Mouse (Mus musculus): ENCODE data around the gene Hist2h3c2. TPM values are rescaled to one million over a fixed set of nuclear protein-coding genes. Genes with fewer than 3 reads are reported as not detected.

Gene Hist2h3c2
- polyA plus RNA-seq, 1 experiment from 2014 or later = 8.1 TPM

- no peak overlapping the region for H3K4me2 ChIP-seq (ENCODE audit: low read depth, low read length)
- no peak overlapping the region for H3K4me3 ChIP-seq (ENCODE audit: low read depth, low read length)
- DNase-seq (no peak), ATAC-seq (no peak)
- peaks cover 36% of the 10 kb centered on the region for H3K4me1 ChIP-seq (ENCODE audit: insufficient read depth)
- H3K27me3 ChIP-seq (ENCODE audit: insufficient read depth, low read length) = no peaks in the 10 kb centered on the region
- H3K27ac ChIP-seq (ENCODE audit: low read depth) = peak overlapping the region; percentile 62
- TF ChIP-seq CTCF (IDR thresholded peaks at IDR 0.05; ENCODE audit: low read depth) (no peak), EP300 (IDR thresholded peaks at IDR 0.05; ENCODE audit: low read depth) (peak; percentile 69; the same call in 1 of the 2 replicates)
- WGBS (ENCODE audit: insufficient replicate concordance) = 60% methylated on average over 8 of the region's 8 CpGs
- no peaks in the 10 kb centered on the region for H3K36me3 ChIP-seq (replicated peaks; ENCODE audit: insufficient read depth, low read length)
- H3K9ac ChIP-seq (replicated peaks) = no peak overlapping the region
- no peaks in the 10 kb centered on the region for H3K9me3 ChIP-seq (ENCODE audit: low read length)
These were observed 27.3 kb upstream of the Hist2h3c2 start for GRCm38 (mm10) chr3:96266132-96266710.

DNA sequence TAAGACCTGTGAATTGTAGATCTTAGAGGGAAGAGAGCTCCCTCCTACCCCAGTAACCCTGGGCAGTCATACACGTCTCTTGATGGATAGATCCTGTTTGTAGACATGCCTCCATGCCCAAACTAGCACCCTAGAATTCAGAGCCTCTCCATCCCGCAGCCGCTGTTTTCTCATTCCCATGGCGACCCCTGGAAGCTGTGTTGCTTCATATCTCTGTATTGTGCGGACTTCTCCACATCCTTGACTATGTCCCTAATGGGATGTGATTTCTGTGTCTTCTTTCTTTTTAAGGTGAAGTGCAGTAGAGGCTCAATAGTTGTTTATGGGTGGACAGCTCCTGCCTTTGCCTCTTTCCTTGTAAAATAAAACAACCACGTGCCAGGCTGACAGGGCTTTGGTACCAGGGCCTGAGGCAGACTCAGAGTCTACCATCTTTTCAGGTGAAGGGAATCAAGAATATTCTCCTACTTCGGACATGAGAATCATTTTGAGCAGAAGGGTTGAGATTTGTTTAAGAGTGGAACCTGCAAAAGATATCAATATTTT lies 25.6 kb upstream of the Hist2h3c2 start:
- TF ChIP-seq CTCF (IDR thresholded peaks at IDR 0.05; ENCODE audit: low read depth) = no peak
- TF ChIP-seq EP300 (IDR thresholded peaks at IDR 0.05; ENCODE audit: low read depth) = no peak
- H3K9me3 ChIP-seq (ENCODE audit: low read length) = no peaks in the 10 kb centered on the region
- H3K4me3 ChIP-seq (ENCODE audit: low read depth, low read length) = peak overlapping the region; percentile 70

GRCm38 (mm10) chr3:96263558-96264403 lies 24.9 kb upstream of the Hist2h3c2 start:
- peak overlapping the region; percentile 91 for H3K9ac ChIP-seq (replicated peaks)
- H3K27me3 ChIP-seq (ENCODE audit: insufficient read depth, low read length) = no peaks in the 10 kb centered on the region
- TF ChIP-seq CTCF (IDR thresholded peaks at IDR 0.05; ENCODE audit: low read depth) = no peak
- no peak for TF ChIP-seq EP300 (IDR thresholded peaks at IDR 0.05; ENCODE audit: low read depth)
- H3K36me3 ChIP-seq (replicated peaks; ENCODE audit: insufficient read depth, low read length) = no peaks in the 10 kb centered on the region
- peak overlapping the region; percentile 82 for H3K4me2 ChIP-seq (ENCODE audit: low read depth, low read length)
- DNase-seq (peak; percentile 65), ATAC-seq (peak; percentile 40)
- 4% methylated on average over 27 of the region's 27 CpGs for WGBS (ENCODE audit: insufficient replicate concordance)
- H3K4me1 ChIP-seq (ENCODE audit: insufficient read depth) = peaks cover 32% of the 10 kb centered on the region
- H3K4me3 ChIP-seq (ENCODE audit: low read depth, low read length) = peak overlapping the region; percentile 70
- peak overlapping the region; percentile 99 for H3K27ac ChIP-seq (ENCODE audit: low read depth)
- H3K9me3 ChIP-seq (ENCODE audit: low read length) = no peaks in the 10 kb centered on the region

More for the DNA sequence above, 25.6 kb upstream of the Hist2h3c2 start:
- 64% methylated on average over 7 of the region's 7 CpGs for WGBS (ENCODE audit: insufficient replicate concordance)
- DNase-seq (no peak), ATAC-seq (no peak)
- H3K9ac ChIP-seq (replicated peaks) = peak overlapping the region; percentile 91
- peak overlapping the region; percentile 82 for H3K4me2 ChIP-seq (ENCODE audit: low read depth, low read length)
- peak overlapping the region; percentile 99 for H3K27ac ChIP-seq (ENCODE audit: low read depth)
- peaks cover 32% of the 10 kb centered on the region for H3K4me1 ChIP-seq (ENCODE audit: insufficient read depth)
- no peaks in the 10 kb centered on the region for H3K36me3 ChIP-seq (replicated peaks; ENCODE audit: insufficient read depth, low read length)
- H3K27me3 ChIP-seq (ENCODE audit: insufficient read depth, low read length) = no peaks in the 10 kb centered on the region

GRCm38 (mm10) chr3:96262979-96263550 lies 24.1 kb upstream of the Hist2h3c2 start, which contains the start of gene Hist2h4:
TSS of gene Hist2h4 (minus strand) at chr3:96263311.
- Histone ChIP-seq H3K4me3 (ENCODE audit: low read depth, low read length) (peak within 1 kb of the TSS; percentile 70), H3K27ac (ENCODE audit: low read depth) (peak within 1 kb of the TSS; percentile 99), H3K4me2 (ENCODE audit: low read depth, low read length) (peak within 1 kb of the TSS; percentile 82), H3K4me1 (ENCODE audit: insufficient read depth) (peaks cover 32% of the 10 kb centered on the region), H3K9ac (replicated peaks) (peak within 1 kb of the TSS; percentile 91), H3K27me3 (ENCODE audit: insufficient read depth, low read length) (no peaks in the 10 kb centered on the region), H3K36me3 (replicated peaks; ENCODE audit: insufficient read depth, low read length) (no peaks in the 10 kb centered on the region), H3K9me3 (ENCODE audit: low read length) (no peaks in the 10 kb centered on the region)
- peak; percentile 86 for ATAC-seq
- peak; percentile 96 for DNase-seq
- peak; percentile 66 for TF ChIP-seq CTCF (IDR thresholded peaks at IDR 0.05; ENCODE audit: low read depth)
- TF ChIP-seq EP300 (IDR thresholded peaks at IDR 0.05; ENCODE audit: low read depth) = peak; percentile 96
- whole genome bisulfite sequencing (ENCODE audit: insufficient replicate concordance) = under 1% methylated on average over 40 of the region's 40 CpGs

GRCm38 (mm10) chr3:96262216-96262875 lies 23.4 kb upstream of the Hist2h3c2 start:
- Histone ChIP-seq H3K9me3 (ENCODE audit: low read length) (no peaks in the 10 kb centered on the region), H3K27me3 (ENCODE audit: insufficient read depth, low read length) (no peaks in the 10 kb centered on the region), H3K36me3 (replicated peaks; ENCODE audit: insufficient read depth, low read length) (no peaks in the 10 kb centered on the region), H3K27ac (ENCODE audit: low read depth) (peak overlapping the region; percentile 99), H3K4me3 (ENCODE audit: low read depth, low read length) (peak overlapping the region; percentile 70), H3K9ac (replicated peaks) (peak overlapping the region; percentile 91), H3K4me2 (ENCODE audit: low read depth, low read length) (peak overlapping the region; percentile 82), H3K4me1 (ENCODE audit: insufficient read depth) (peaks cover 26% of the 10 kb centered on the region)
- TF ChIP-seq EP300 (IDR thresholded peaks at IDR 0.05; ENCODE audit: low read depth) = no peak
- no peak for TF ChIP-seq CTCF (IDR thresholded peaks at IDR 0.05; ENCODE audit: low read depth)
- ATAC-seq (peak; percentile 73), DNase-seq (peak; percentile 83)
- under 1% methylated on average over 19 of the region's 19 CpGs for WGBS (ENCODE audit: insufficient replicate concordance)
